Mouse (Mus musculus): ENCODE measurements around the gene Ppp1ca. TPM values are rescaled to one million over a fixed set of nuclear protein-coding genes. Genes with fewer than 3 reads are reported as not detected.

Gene Ppp1ca
- polyA plus RNA-seq, 1 experiment from 2014 or later: 666 TPM

DNA sequence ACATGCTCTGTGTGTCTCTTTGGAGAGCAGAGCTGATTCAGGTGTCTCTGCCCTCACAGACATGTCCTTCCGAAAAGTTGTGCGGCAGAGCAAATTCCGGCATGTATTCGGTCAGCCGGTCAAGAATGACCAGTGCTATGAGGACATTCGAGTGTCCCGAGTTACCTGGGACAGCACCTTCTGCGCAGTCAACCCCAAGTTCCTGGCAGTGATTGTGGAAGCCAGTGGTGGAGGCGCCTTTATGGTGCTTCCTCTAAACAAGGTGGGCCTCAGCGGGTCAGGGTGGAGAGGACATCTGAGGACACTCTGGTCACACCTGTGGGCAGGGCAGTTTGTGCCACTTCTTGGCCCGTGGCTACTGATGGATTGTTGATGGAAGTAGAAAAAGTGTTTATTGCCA, 42.6 kb upstream of the Ppp1ca start:
- WGBS: 80% methylated on average over 11 of the region's 11 CpGs
- Histone ChIP-seq H3K9me3 (replicated peaks) (no peaks in the 10 kb centered on the region), H3K9ac (peak overlapping the region; percentile 96), H3K4me1 (replicated peaks) (peaks cover 44% of the 10 kb centered on the region), H3K4me2 (peak overlapping the region; percentile 81), H3K27ac (peak overlapping the region; percentile 83), H3K27me3 (no peaks in the 10 kb centered on the region), H3K36me3 (peaks cover 21% of the 10 kb centered on the region), H3K4me3 (peak overlapping the region; percentile 94)
- ATAC-seq (replicated peaks; ENCODE audit: insufficient number of reproducible peaks, insufficient read depth, low FRiP score, low read depth): no peak

DNA sequence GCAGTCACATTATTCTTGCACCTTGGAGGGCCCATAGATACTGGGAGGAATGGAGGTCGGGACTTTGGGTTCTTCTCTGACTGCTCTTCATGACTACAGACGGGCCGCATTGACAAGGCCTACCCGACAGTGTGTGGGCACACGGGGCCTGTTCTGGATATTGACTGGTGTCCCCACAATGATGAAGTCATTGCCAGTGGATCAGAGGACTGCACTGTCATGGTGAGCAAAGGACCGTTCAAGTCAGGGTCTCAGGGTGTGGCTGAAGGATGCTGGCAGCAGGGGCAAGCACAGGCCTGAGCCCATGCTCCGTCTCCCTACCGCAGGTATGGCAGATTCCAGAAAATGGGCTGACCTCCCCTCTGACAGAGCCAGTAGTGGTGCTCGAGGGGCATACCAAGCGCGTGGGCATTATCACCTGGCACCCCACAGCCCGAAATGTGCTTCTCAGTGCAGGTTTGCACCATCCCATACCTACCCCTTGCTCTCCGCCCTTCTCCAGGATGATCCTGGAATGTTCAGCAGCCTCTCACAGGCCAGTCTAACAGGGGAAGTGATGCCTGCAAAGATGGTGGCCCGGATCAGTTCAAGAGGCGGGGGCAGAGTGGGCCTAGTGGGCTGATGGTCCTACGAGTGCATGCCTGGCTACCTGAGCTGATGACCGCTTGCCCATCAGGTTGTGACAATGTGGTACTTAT, 42.0 kb upstream of the Ppp1ca start:
- 90% methylated on average over 17 of the region's 17 CpGs for WGBS
- no peak for ATAC-seq (replicated peaks; ENCODE audit: insufficient number of reproducible peaks, insufficient read depth, low FRiP score, low read depth)
- Histone ChIP-seq H3K4me2 (peak overlapping the region; percentile 81), H3K27ac (no peak overlapping the region), H3K4me3 (peak overlapping the region; percentile 94), H3K9ac (no peak overlapping the region; the same call in 1 of the 2 replicates), H3K4me1 (replicated peaks) (peaks cover 44% of the 10 kb centered on the region), H3K9me3 (replicated peaks) (no peaks in the 10 kb centered on the region), H3K36me3 (peaks cover 21% of the 10 kb centered on the region), H3K27me3 (no peaks in the 10 kb centered on the region)

DNA sequence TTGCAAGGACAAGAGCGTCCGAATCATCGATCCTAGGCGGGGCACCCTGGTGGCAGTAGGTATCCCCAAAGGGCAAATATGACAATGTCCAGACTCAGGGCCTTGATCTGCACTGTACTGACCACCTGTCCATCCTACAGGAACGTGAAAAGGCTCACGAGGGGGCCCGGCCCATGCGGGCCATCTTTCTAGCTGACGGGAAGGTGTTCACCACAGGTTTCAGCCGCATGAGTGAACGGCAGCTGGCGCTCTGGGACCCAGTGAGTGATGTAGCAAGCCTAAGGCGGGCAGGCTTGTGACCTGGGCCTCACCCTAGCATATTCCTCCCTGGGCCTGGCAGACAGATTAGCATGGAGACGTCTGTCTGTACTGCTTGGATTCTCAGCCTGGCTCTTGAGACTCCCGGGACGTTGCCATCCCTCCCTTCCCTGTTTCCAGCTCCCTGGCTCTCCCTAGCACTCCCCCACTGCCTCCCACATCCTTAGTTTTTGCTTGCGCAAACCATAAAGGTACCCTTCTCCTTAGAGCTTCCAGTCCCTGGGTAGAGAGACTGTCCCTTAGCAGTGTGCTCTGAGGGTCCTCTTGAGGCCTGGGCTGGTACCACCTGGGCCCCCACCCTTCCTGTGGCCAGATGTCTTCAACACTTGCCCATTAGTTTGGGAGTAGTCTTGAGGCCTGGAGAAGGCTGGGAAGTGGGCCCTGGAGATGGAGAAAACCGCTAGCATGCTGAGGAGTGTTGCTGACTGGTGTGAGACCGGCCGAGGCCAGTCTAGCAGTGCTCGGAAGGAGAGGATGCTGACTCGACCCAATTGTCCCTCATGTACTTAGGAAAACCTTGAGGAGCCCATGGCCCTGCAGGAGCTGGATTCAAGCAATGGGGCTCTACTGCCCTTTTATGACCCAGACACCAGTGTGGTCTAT, 41.0 kb upstream of the Ppp1ca start:
- Histone ChIP-seq H3K27ac (no peak overlapping the region), H3K27me3 (no peaks in the 10 kb centered on the region), H3K4me1 (replicated peaks) (peaks cover 44% of the 10 kb centered on the region), H3K9ac (no peak overlapping the region), H3K4me3 (no peak overlapping the region), H3K4me2 (no peak overlapping the region), H3K9me3 (replicated peaks) (no peaks in the 10 kb centered on the region), H3K36me3 (peaks cover 23% of the 10 kb centered on the region)
- WGBS: 87% methylated on average over 22 of the region's 22 CpGs
- no peak for ATAC-seq (replicated peaks; ENCODE audit: insufficient number of reproducible peaks, insufficient read depth, low FRiP score, low read depth)

DNA sequence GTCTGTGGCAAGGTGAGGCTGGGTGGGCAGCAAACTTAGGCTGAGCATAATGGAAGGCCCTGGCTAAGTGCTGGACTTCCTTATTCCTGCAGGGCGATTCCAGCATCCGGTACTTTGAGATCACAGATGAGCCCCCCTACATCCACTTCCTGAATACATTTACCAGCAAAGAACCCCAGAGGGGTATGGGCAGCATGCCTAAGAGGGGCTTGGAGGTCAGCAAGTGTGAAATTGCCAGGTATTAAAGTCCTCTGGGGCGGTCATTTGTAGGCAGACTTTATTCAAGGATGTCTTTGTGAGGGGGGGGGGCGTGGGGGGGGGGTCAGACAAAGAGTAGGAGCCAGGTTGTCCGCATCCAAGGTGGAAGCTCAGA, 40.4 kb upstream of the Ppp1ca start:
- Histone ChIP-seq H3K4me2 (no peak overlapping the region), H3K9me3 (replicated peaks) (no peaks in the 10 kb centered on the region), H3K4me1 (replicated peaks) (peaks cover 44% of the 10 kb centered on the region), H3K27ac (no peak overlapping the region), H3K9ac (no peak overlapping the region), H3K27me3 (no peaks in the 10 kb centered on the region), H3K4me3 (no peak overlapping the region), H3K36me3 (peaks cover 23% of the 10 kb centered on the region)
- WGBS: 68% methylated on average over 5 of the region's 5 CpGs
- no peak for ATAC-seq (replicated peaks; ENCODE audit: insufficient number of reproducible peaks, insufficient read depth, low FRiP score, low read depth)

DNA sequence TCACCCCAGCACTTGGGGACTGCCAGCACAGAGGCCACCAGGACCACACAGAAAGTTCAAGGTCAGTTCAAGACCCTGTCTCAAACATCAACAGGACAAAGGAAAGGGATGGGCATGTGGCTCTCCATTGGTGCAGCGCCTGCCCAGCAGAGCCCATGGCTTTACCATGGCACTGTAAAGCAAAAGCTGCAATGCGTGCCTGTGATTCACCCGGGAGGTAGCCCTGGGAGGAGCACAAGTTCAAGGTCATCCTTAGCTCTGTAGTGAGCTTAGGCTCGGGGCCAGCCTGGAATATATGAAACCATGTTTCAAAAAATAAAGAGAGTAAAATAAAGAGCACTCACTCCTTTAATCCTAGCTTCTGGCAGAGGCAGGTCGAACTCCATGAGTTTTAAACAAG, 40.0 kb upstream of the Ppp1ca start:
- no peaks in the 10 kb centered on the region for H3K27me3 ChIP-seq
- no peak overlapping the region for H3K9ac ChIP-seq
- H3K4me2 ChIP-seq: no peak overlapping the region
- H3K4me1 ChIP-seq (replicated peaks): peaks cover 47% of the 10 kb centered on the region
- H3K27ac ChIP-seq: no peak overlapping the region
- H3K4me3 ChIP-seq: no peak overlapping the region
- WGBS: 85% methylated on average over 5 of the region's 5 CpGs
- ATAC-seq (replicated peaks; ENCODE audit: insufficient number of reproducible peaks, insufficient read depth, low FRiP score, low read depth): no peak
- H3K9me3 ChIP-seq (replicated peaks): no peaks in the 10 kb centered on the region
- peaks cover 28% of the 10 kb centered on the region for H3K36me3 ChIP-seq

DNA sequence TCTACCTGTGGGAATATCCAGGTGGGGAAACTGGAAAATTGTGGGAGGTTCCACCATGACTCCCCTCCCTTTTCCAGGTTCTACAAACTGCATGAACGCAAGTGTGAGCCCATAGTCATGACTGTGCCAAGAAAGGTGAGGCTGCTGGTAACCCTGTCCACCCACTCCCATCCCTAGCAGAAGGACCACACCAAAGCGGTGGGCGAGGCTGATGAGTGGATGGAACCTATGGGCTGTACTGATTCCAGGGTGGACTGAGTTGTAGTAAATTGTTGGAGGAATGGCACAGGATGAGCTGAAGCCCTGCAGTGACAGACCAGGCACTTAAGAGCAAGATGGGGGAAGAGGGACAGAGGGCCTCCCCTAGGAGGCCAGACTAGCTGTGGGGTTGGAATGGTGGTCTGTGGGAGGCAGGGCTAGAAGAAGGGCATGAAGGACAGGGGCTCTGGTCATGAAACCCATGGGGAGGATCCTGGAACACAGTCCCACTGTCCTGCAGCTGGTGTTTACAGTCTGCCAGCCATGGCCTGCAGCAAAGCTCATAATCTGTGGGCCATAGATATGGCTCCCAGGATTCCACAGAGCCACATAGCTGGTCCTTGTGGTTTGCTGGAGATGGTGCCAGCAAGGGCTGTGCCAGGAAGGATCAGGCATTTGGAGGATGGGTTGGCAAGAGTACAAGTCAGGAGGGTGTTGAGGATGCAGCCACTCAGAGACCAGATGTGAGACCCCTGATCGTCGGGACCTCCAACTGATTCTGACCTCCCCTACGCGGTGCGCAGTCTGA, 39.2 kb upstream of the Ppp1ca start:
- Histone ChIP-seq H3K9me3 (replicated peaks) (no peaks in the 10 kb centered on the region), H3K27ac (0 out of 2 replicates have a peak overlapping the region, but pooled peaks have one; percentile 17), H3K36me3 (peaks cover 35% of the 10 kb centered on the region), H3K4me1 (replicated peaks) (peaks cover 44% of the 10 kb centered on the region), H3K4me2 (no peak overlapping the region), H3K4me3 (no peak overlapping the region), H3K9ac (no peak overlapping the region), H3K27me3 (no peaks in the 10 kb centered on the region)
- 84% methylated on average over 8 of the region's 8 CpGs for WGBS
- ATAC-seq (replicated peaks; ENCODE audit: insufficient number of reproducible peaks, insufficient read depth, low FRiP score, low read depth): no peak

DNA sequence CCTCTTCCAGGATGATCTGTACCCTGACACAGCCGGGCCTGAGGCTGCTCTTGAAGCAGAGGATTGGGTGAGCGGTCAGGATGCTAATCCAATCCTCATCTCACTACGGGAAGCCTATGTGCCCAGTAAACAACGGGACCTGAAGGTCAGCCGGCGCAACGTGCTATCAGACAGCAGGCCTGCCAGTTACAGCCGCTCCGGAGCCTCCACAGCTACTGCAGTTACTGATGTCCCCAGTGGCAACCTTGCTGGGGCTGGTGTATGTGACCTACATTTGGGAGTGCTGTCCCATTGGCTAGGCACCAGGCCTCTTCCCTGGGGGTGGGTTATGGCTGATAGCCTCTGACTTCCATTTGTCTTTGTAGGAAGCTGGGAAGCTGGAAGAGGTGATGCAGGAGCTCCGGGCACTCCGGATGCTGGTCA, 38.6 kb upstream of the Ppp1ca start, which contains the start of gene Ptprcap:
Gene Ptprcap, plus strand, starts transcription at position 373 of the 423 bp plus-strand sequence.
- H3K4me1 ChIP-seq (replicated peaks): peaks cover 39% of the 10 kb centered on the region

DNA sequence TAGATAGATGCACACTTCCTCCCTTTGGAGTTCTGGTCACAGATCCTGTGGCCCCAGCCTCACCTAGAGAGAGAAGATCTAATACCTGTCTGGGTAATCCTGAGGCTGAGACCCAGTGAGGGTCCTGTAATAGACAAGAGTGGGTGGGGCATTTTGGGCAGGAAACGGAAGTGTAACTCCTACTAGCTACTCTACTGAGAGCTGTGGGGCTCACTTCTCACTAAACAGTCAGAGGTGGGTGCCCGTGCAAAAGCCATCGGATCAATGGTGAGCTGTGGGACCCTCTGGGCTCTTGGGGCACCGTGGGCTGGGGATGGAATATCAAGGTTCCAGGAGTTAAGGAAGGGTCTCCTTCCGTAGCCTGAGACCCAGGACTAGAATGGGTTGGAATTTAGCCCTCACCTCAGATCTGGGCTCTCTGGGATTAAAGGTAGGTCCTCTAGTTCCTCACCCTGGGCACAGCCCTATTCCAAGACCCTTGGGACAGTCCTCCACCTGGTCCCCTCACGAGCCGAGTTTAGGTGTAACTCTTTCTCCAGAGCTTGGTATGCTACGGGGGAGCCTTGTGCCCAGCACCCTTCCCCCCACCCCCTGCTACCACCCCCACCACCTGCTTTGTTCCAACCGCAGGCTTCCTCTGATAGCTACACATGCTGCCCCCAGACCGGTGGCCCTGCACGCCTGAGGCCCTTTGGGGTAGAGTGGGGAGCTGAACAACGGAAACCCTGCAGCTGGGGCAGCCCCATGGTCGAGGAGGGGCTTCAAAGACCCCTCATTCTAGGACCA, 37.2 kb upstream of the Ppp1ca start:
- Histone ChIP-seq H3K36me3 (peaks cover 54% of the 10 kb centered on the region), H3K4me2 (no peak overlapping the region; the same call in 1 of the 2 replicates), H3K9me3 (replicated peaks) (no peaks in the 10 kb centered on the region), H3K27me3 (no peaks in the 10 kb centered on the region), H3K27ac (no peak overlapping the region), H3K4me1 (replicated peaks) (peaks cover 31% of the 10 kb centered on the region), H3K9ac (no peak overlapping the region), H3K4me3 (peak overlapping the region; percentile 17; the same call in 1 of the 2 replicates)
- WGBS: 69% methylated on average over 13 of the region's 13 CpGs
- no peak for ATAC-seq (replicated peaks; ENCODE audit: insufficient number of reproducible peaks, insufficient read depth, low FRiP score, low read depth)

More for the DNA sequence above, 38.6 kb upstream of the Ppp1ca start, which contains the start of gene Ptprcap:
- Histone ChIP-seq H3K36me3 (peaks cover 40% of the 10 kb centered on the region), H3K4me3 (no peak within 1 kb of the TSS), H3K27ac (0 out of 2 replicates have a peak within 1 kb of the TSS, but pooled peaks have one; percentile 17), H3K4me2 (no peak within 1 kb of the TSS), H3K9ac (no peak within 1 kb of the TSS), H3K9me3 (replicated peaks) (no peaks in the 10 kb centered on the region), H3K27me3 (no peaks in the 10 kb centered on the region)
- WGBS: 59% methylated on average over 11 of the region's 11 CpGs
- no peak for ATAC-seq (replicated peaks; ENCODE audit: insufficient number of reproducible peaks, insufficient read depth, low FRiP score, low read depth)

DNA sequence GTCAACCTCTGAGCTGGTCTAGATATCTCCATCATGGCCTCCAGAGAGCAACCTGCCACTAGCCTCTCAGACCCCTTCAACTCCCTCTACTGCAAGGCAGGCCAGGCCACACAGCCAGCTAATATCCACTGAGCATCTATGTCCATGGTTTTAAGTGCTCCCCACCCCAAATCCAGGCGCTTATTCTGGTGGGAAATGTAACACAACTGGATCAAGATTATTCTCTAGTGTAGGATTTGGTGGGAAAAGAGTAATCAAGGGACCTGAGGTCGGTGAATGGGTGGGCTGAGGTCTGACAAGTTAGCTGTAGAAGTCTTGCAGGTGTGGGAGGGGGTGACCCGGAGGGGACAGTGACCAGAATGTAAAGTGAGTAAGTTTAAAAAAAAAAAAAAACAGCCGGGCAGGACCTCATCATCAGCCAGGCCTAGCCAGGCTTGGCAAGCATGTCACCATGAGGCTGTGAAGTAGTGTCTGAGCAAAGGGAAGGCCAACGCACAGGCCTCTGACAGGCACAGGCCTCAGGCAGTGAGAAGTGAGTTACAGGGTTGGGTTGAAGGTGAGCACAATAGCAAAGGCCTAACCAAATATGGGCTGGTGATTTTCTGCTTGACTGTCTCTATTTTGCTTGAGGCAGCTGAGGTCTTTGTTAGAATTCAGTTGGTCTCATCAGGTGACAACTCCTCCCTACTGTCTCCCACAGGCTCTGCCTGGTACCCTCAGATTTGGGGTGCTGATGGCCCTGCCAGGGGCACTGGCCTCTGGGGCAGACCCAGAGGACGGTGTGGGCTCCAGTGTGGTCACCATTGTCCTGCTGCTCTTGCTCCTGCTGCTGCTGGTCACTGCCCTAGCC, 36.4 kb upstream of the Ppp1ca start:
- H3K4me1 ChIP-seq (replicated peaks): peaks cover 22% of the 10 kb centered on the region
- H3K9ac ChIP-seq: no peak overlapping the region
- no peaks in the 10 kb centered on the region for H3K27me3 ChIP-seq
- no peaks in the 10 kb centered on the region for H3K9me3 ChIP-seq (replicated peaks)
- ATAC-seq (replicated peaks; ENCODE audit: insufficient number of reproducible peaks, insufficient read depth, low FRiP score, low read depth): no peak
- H3K27ac ChIP-seq: no peak overlapping the region
- peaks cover 54% of the 10 kb centered on the region for H3K36me3 ChIP-seq
- no peak overlapping the region for H3K4me2 ChIP-seq
- 70% methylated on average over 6 of the region's 6 CpGs for WGBS
- H3K4me3 ChIP-seq: peak overlapping the region; percentile 17; the same call in 1 of the 2 replicates

Measured in heart, embryonic 15.5 days (tissue).